Mouse (Mus musculus) heart, embryonic 16.5 days (tissue): ENCODE measurements around the gene 1700003E16Rik. TPM values are rescaled to one million over a fixed set of nuclear protein-coding genes. Genes with fewer than 3 reads are reported as not detected.
A peak's percentile ranks its signal among the peaks of the same experiment; 100 is the strongest.

Experiments used
- ATAC-seq: fragments of 200-750 bp; cut with Nextera tagmentation; replicated peaks from 2 replicates; pipeline ENCODE4 v1.8.0; 2017; ENCODE audit warnings: moderate number of reproducible peaks; ENCODE audit not compliant: insufficient read depth, low FRiP score; ENCODE audit errors: extremely low read depth
- H3K27ac ChIP-seq: fragments of 300-500 bp; sonication (generic); 2 replicates; pipeline ENCODE4 v1.5.1; 2014; ENCODE audit warnings: mild to moderate bottlenecking, low read length, control low read depth, moderate library complexity
- H3K27me3 ChIP-seq: fragments of 300-500 bp; sonication (generic); 2 replicates; pipeline ENCODE4 v1.6.1; 2014; ENCODE audit warnings: low read length, mixed read lengths; ENCODE audit not compliant: control insufficient read depth, insufficient read depth
- H3K36me3 ChIP-seq: fragments of 300-500 bp; sonication (generic); 2 replicates; pipeline ENCODE4 v1.6.1; 2014; ENCODE audit not compliant: control insufficient read depth, insufficient read depth
- H3K4me1 ChIP-seq: fragments of 300-500 bp; sonication (generic); 2 replicates; pipeline ENCODE4 v1.6.1; 2014; ENCODE audit warnings: low read length, mixed read lengths; ENCODE audit not compliant: control insufficient read depth, insufficient read depth
- H3K4me2 ChIP-seq: fragments of 300-500 bp; sonication (generic); 2 replicates; pipeline ENCODE4 v1.6.1; 2014; ENCODE audit warnings: low read depth, mild to moderate bottlenecking, control low read depth, low read length
- H3K4me3 ChIP-seq: fragments of 300-500 bp; sonication (generic); 2 replicates; pipeline ENCODE4 v1.5.1; 2014; ENCODE audit warnings: mild to moderate bottlenecking, control low read depth, low read length
- H3K9ac ChIP-seq: fragments of 300-500 bp; sonication (generic); 2 replicates; pipeline ENCODE4 v1.6.1; 2014; ENCODE audit warnings: low read length, control low read depth
- H3K9me3 ChIP-seq: fragments of 300-500 bp; sonication (generic); replicated peaks from 2 replicates; pipeline ENCODE4 v1.6.1; 2016; ENCODE audit warnings: low read length; ENCODE audit not compliant: control insufficient read depth
- WGBS: fragments of 180-500 bp; shearing (Covaris S2); extraction: QIAGEN DNeasy Blood & Tissue Kit; methylation state at CpG from one replicate; pipeline ENCODE4 v1.1.7; 2014; 5-methylcytosine and 5-hydroxymethylcytosine counted together
- polyA plus RNA-seq: library from polyadenylated mRNA; unstranded; fragments of >200 nt; fragmentation: Nextera tagmentation; extraction: Ambion mirVana; gene quantifications from 2 replicates; pipeline ENCODE4 v1.2.1, GENCODE M21; 2015

Gene 1700003E16Rik
- polyA plus RNA-seq, 1 experiment from 2014 or later = 1.5 TPM

DNA sequence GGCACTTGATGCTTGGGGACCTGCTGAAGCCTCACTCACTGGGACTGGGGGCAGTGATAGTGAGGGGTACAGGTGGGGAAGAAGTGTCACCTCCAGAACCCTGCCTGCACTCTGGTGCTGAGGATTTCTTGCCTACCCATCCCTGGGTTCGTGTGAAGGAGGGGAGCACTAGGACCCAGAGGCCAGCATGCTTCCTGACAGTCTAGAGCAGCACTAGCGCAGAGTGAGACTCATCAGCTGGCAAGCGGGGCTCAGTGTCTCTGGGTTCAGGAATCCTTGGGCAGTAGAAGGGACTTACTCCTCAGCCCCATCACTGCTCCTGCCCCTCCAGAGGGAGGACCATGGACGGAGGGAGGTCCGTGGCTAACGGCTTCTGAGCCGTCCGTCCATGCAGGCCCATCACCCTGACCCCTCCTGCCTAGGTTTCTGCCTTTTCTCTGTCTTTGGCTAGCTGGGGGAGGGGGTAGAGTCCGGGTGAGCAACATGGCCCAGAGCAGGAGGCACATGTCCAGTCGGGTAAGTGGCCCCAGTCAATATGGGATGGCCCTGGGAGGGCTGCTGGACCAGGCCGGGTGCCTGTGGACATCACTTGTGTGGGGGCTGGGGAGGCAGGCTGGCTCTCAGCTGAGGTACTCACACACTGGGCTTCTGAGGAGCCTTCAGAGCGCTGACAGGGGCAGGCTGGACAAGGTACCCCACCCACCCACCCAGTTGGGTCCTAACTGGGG is 23.4 kb downstream of the 1700003E16Rik start:
- Histone ChIP-seq H3K9ac (peak overlapping the region; percentile 67), H3K4me2 (peak overlapping the region; percentile 65), H3K9me3 (no peaks in the 10 kb centered on the region), H3K4me1 (peaks cover 10% of the 10 kb centered on the region), H3K36me3 (peaks cover 14% of the 10 kb centered on the region), H3K4me3 (peak overlapping the region; percentile 42), H3K27me3 (no peaks in the 10 kb centered on the region), H3K27ac (no peak overlapping the region)
- 25% methylated on average over 12 of the region's 12 CpGs for WGBS
- no peak for ATAC-seq

- H3K4me2 ChIP-seq = no peak overlapping the region
- no peak overlapping the region for H3K9ac ChIP-seq
- ATAC-seq = no peak
- H3K36me3 ChIP-seq = peaks cover 14% of the 10 kb centered on the region
- WGBS = 74% methylated on average over 6 of the region's 6 CpGs
- no peaks in the 10 kb centered on the region for H3K27me3 ChIP-seq
- no peak overlapping the region for H3K27ac ChIP-seq
- no peak overlapping the region for H3K4me3 ChIP-seq
- no peaks in the 10 kb centered on the region for H3K9me3 ChIP-seq
- H3K4me1 ChIP-seq = peaks cover 14% of the 10 kb centered on the region
These were observed 24.4 kb downstream of the 1700003E16Rik start for GRCm38 (mm10) chr6:83180605-83181004.

DNA sequence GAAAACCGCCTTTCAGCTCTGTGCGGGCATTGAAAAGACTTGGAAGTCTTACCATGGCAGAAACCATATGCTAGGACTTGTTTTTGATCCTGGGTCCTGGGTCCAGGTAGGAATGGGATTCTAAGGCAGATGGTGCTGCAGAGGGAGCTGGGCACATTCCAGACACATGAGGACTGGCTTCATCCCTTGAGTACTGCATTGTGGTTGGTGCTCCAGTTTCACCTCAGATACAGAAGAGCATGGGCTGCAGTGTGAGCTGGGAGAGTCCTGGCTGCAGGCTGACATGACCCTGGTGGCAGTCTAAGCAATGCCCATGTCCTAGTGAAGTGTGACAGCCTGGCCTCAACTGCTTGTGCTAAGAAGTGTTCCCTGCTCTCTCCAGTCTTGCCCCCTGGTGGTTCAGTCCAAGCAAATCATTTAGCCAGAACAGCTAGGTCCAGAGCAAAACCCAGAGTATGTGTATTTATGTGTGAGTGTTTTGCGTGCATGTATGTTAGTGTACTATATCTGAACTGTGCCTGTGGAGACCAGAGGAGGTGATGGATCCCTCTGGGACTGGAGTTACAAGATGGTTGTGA is 28.7 kb downstream of the 1700003E16Rik start:
- Histone ChIP-seq H3K4me3 (no peak overlapping the region), H3K9ac (no peak overlapping the region), H3K27me3 (no peaks in the 10 kb centered on the region), H3K9me3 (no peaks in the 10 kb centered on the region), H3K36me3 (peaks cover 26% of the 10 kb centered on the region), H3K4me2 (no peak overlapping the region), H3K27ac (no peak overlapping the region), H3K4me1 (peaks cover 11% of the 10 kb centered on the region)
- WGBS = 88% methylated on average over 3 of the region's 3 CpGs
- ATAC-seq = no peak

GRCm38 (mm10) chr6:83185895-83186861 is 30.0 kb downstream of the 1700003E16Rik start:
- WGBS = 25% methylated on average over 25 of the region's 25 CpGs
- ATAC-seq = peak; percentile 43; the same call in 1 of the 2 replicates
- no peak overlapping the region for H3K4me3 ChIP-seq
- H3K4me1 ChIP-seq = peaks cover 11% of the 10 kb centered on the region
- H3K27ac ChIP-seq = no peak overlapping the region
- peaks cover 37% of the 10 kb centered on the region for H3K36me3 ChIP-seq
- no peak overlapping the region for H3K9ac ChIP-seq
- peak overlapping the region; percentile 31 for H3K4me2 ChIP-seq
- H3K27me3 ChIP-seq = no peaks in the 10 kb centered on the region
- H3K9me3 ChIP-seq = no peaks in the 10 kb centered on the region

DNA sequence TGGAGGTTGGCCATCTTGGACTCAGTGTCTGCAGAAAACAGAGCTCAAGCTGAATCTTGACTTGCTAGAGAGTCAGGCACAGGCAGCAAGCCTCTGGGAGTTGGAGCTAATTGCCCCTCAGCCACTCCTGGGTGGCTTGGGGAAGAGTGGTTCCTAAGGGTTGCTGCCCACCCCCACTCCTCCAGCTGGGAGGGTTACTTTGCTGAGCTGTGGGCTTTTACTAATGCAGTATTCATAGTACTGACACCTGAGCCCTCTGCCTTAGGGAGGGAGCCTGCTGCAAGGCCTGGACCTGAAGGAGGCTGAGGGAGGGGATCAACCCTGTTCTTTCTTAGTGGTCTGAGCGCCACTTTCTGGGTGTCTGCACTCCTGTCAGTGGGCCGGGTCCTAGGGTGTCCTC is 30.7 kb downstream of the 1700003E16Rik start:
- no peaks in the 10 kb centered on the region for H3K27me3 ChIP-seq
- WGBS = 85% methylated on average over 2 of the region's 2 CpGs
- no peak overlapping the region for H3K9ac ChIP-seq
- peaks cover 45% of the 10 kb centered on the region for H3K36me3 ChIP-seq
- ATAC-seq = no peak
- no peaks in the 10 kb centered on the region for H3K9me3 ChIP-seq
- peaks cover 11% of the 10 kb centered on the region for H3K4me1 ChIP-seq
- no peak overlapping the region for H3K27ac ChIP-seq
- H3K4me3 ChIP-seq = no peak overlapping the region
- H3K4me2 ChIP-seq = no peak overlapping the region

DNA sequence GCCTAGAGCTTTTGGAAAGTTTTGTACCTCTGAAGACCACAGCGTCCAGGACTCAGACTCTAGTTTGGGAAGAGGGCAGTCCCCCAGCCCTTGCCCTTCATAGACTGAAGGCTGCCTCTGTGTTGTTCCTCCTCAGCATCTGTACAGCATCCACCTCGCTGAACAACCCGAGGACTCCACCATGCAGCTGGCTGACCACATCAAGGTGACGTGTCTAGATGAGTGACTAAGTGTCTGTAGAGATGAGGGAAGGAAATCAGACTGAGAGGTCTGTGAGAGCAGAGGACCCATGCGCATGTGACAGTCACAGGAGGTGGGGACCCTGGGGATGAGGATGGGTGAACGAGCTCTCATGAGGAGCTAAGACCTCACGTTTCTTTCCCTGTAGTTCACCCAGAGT is 37.4 kb downstream of the 1700003E16Rik start:
- H3K4me2 ChIP-seq = no peak overlapping the region
- no peak overlapping the region for H3K9ac ChIP-seq
- H3K4me1 ChIP-seq = peaks cover 10% of the 10 kb centered on the region
- WGBS = 84% methylated on average over 7 of the region's 7 CpGs
- no peak for ATAC-seq
- no peak overlapping the region for H3K27ac ChIP-seq
- H3K36me3 ChIP-seq = peaks cover 84% of the 10 kb centered on the region
- H3K9me3 ChIP-seq = no peaks in the 10 kb centered on the region
- H3K4me3 ChIP-seq = no peak overlapping the region
- no peaks in the 10 kb centered on the region for H3K27me3 ChIP-seq

GRCm38 (mm10) chr6:83197345-83198004 is 41.3 kb downstream of the 1700003E16Rik start:
- peak; percentile 49 for ATAC-seq
- WGBS = 44% methylated on average over 15 of the region's 15 CpGs
- Histone ChIP-seq H3K9ac (no peak overlapping the region), H3K36me3 (peaks cover 67% of the 10 kb centered on the region), H3K27me3 (no peaks in the 10 kb centered on the region), H3K4me1 (peaks cover 10% of the 10 kb centered on the region), H3K4me3 (no peak overlapping the region), H3K4me2 (no peak overlapping the region), H3K9me3 (no peaks in the 10 kb centered on the region), H3K27ac (peak overlapping the region; percentile 29; the same call in 1 of the 2 replicates)

GRCm38 (mm10) chr6:83203320-83203719 is 47.1 kb downstream of the 1700003E16Rik start:
- 76% methylated on average over 4 of the region's 4 CpGs for WGBS

More at GRCm38 (mm10) chr6:83203320-83203719, 47.1 kb downstream of the 1700003E16Rik start:
- no peaks in the 10 kb centered on the region for H3K9me3 ChIP-seq
- no peak overlapping the region for H3K4me3 ChIP-seq
- peaks cover 2% of the 10 kb centered on the region; the same call in 1 of the 2 replicates for H3K4me1 ChIP-seq
- H3K9ac ChIP-seq = no peak overlapping the region
- H3K27ac ChIP-seq = no peak overlapping the region
- peaks cover 21% of the 10 kb centered on the region for H3K36me3 ChIP-seq
- H3K4me2 ChIP-seq = no peak overlapping the region
- ATAC-seq = no peak
- no peaks in the 10 kb centered on the region for H3K27me3 ChIP-seq
